Mouse (Mus musculus) gastrocnemius, postnatal 14 days (tissue): ENCODE measurements around the gene Selenbp1. TPM values are rescaled to one million over a fixed set of nuclear protein-coding genes. Genes with fewer than 3 reads are reported as not detected.
A peak's percentile ranks its signal among the peaks of the same experiment; 100 is the strongest.
"Not testable (repeated sequence)": the region's sequence is repeated elsewhere in the genome, so short reads cannot be mapped to it uniquely, and the experiment has no call there.

Source experiments
- DNase-seq: peaks from one replicate; pipeline ENCODE4 v3.0.0; 2021; ENCODE audit warnings: mixed read lengths
- intact Hi-C: fragments of 180-260 bp; cut with DNase I; formaldehyde crosslinking; loops from one replicate; pipeline ENCODE4 v1.15.1; 2025; ENCODE audit warnings: low total_unique reads
- total RNA-seq, 2 experiments: library from RNA; stranded (reverse); gene quantifications; 2 replicates each; pipeline ENCODE4 v1.2.3; 2021

Selenbp1 gene
- total RNA-seq, 2 experiments from 2014 or later: 8.9 to 9.5 TPM

DNA sequence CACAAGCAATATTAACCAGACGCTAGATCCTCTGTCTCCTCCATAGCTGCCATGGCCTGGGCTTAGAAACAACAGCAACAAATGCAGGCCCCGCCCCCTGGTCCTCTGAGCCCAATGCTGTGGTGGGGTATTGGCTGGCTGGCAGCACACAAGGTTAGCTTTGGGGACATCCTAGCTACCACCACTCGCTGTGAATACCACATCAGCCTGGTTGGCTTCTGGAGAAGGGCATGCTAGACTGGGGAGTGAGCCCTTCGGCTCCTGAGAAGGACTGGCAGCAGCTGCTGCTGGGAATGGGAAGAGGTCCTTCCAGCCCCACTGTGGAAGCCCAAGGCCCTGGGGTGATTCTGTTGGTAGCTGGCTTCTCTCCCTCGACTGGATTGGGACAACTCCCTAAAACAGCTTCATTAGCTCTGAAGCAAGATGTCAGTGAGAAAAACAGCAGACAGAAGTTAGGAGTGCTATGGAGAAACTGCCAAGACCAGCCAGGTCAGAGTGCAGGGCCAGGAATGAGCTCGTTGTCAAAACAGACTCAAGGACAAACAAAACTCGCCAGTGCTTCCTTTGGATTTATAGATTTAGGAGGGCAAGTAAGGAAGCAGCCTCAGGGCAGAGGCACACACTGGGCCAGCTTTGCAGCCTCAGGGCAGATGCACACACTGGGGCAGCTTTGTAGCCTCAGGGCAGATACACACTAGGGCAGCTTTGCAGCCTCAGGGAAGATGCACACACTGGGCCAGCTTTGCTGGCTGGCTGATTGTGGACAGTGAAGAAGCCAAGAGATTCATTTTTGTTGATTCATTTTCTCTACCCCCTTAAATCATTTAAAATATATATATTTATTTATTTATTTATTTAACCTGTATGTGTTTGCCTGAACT lies 2.2 kb upstream of the Selenbp1 start:
- intact Hi-C loops: not testable (repeated sequence)

GRCm38 (mm10) chr3:94931427-94932082 lies 1.3 kb upstream of the Selenbp1 start:
- intact Hi-C loops, DNase-seq: not testable (repeated sequence)

More for the DNA sequence above, 2.2 kb upstream of the Selenbp1 start:
- DNase-seq: not testable (repeated sequence)

DNA sequence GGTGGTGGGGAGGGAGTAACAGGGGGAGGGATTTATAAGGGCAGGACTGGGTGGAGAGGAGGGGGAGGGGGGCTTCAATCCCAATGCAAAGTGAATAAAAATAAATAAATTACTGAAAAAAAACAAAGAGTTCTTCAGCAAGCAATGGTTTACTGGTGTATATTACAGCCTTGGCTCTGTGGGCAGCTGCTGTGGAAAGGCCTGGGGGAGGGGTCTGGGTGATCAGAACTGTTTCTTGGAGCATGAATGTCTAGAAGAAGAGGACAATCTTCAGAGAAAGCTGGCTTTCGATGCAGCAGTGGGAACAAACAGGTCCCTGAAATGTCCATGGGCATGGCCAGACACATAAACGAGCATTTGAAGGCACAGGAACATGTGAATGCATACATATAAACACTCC lies 577 bp upstream of the Selenbp1 start:
- DNase-seq, intact Hi-C loops: not testable (repeated sequence)

DNA sequence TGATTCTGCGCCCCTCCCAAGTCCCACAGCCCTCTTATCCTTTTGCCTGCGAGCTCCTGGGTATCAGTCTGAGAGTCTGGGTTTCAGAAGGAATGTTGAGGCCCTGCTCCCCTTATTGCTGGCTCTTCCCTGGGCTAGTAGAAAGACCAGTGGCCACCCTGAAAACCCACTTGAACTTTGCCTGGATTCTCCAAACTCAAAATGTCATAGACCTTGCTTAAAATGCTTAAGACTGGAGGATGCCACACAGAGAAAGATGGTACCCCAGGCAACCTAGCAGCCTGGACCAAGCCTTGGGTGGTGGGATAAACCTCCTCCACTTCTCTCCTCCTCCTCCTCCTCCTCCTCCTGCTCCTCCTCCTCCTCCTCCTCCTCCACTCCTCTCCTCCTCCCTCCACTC lies 748 bp downstream of the Selenbp1 start:
- DNase-seq, intact Hi-C loops: not testable (repeated sequence)

DNA sequence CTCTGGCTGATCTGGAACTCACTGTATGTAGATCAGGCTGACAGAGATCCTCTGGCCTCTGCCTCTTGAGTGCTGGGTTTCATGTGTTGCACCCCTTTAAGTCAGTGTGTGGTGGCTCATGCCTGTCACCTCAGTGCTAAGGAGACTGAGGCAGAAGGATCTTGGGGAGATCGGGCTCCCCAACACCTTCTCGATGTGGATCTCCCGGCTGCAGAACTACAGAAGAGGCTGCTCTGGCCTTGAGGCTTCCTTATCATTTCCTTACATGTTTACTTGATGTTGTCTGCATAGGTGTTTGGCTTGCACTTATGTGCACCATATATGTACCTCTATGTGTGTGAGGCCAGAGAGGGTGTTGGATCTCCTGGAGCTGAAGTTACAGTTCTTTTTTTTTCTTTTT lies 1.7 kb downstream of the Selenbp1 start:
- intact Hi-C loops: not testable (repeated sequence)

DNA sequence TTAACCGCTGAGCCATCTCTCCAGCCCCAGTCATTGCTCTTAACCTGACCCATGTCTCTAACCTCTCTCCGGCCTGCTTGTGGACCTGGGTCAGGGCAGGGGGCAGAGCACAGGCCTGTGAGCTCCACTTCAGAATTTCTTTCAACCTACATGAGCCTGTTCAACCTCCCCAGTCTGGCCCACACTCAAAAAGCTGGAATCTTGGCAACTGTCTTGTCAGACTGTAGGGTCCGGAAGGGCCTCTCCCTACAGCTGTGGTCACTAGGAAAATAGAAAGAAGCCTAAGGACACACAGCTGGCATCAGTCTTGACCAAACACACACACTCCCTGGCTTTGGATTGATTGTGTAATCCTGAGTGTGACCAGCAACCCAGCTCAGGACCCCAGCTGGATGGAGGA lies 2.5 kb downstream of the Selenbp1 start:
- peak; percentile 78 for DNase-seq
- intact Hi-C loops: not testable (repeated sequence)

More for the DNA sequence above, 1.7 kb downstream of the Selenbp1 start:
- DNase-seq: not testable (repeated sequence)

GRCm38 (mm10) chr3:94936147-94936546 lies 3.3 kb downstream of the Selenbp1 start:
- DNase-seq, intact Hi-C loops: not testable (repeated sequence)

DNA sequence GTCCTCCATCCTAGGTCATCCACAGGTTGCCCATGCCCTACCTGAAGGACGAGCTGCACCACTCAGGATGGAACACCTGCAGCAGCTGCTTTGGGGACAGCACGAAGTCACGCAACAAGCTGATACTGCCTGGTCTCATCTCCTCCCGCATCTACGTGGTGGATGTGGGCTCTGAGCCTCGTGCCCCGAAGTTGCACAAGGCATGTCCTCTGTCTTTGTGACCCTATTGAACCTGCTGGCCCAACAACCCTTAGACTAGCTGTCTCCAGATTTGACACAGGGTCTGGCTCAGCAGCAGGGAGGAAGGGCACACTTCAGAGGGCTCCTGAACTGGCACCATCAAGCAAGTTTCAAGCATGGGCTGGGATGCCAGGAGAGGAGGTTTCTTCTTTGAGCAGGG lies 4.3 kb downstream of the Selenbp1 start:
- DNase-seq, intact Hi-C loops: not testable (repeated sequence)

DNA sequence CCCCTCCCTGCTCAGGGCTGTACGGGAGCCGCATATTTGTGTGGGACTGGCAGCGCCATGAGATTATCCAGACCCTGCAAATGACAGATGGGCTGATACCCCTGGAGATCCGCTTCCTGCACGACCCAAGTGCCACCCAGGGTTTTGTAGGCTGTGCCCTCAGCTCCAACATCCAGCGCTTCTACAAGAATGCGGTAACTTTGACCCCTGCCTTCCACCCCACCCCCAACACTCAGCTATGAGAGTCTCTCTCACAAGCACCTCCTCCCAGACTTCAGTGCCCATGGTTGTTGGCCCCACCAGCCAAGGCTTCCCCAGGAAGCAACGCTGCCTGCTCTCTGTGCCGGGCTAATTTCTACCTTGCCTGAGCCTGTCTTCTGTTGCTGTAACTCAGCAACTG lies 7.2 kb downstream of the Selenbp1 start:
- DNase-seq: not testable (repeated sequence)

DNA sequence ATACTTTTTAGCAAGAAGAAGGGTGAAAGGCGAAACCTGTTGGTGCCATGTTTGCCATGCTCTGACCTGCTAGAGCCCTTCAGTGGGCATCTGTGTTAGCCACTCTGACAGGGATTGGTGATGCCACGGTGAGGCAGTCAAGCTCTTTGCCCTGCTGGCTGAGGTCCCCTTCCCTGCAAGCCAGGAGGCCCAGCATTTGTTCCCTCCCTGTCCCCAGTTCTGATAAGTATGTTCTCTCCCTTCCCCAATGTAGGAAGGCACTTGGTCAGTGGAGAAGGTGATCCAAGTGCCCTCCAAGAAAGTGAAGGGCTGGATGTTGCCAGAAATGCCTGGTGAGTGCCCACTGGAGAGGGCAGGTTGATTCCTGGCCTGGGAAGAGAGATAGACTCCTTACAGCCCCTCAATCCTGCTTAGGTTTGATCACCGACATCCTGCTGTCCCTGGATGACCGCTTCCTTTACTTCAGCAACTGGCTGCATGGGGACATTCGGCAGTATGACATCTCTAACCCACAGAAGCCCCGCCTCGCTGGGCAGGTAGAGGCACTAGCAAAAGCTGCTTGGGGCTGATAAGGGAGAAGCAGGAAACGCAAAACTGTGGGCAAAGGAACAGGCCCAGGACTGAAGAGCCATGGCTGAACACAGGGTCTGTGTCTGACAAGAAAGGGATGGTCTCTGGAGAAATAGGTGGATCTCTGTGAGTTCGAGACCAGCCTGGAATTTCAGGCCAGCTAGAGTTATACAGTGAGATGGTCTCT lies 9.5 kb downstream of the Selenbp1 start:
- intact Hi-C loops, DNase-seq: not testable (repeated sequence)

More for the DNA sequence above, 7.2 kb downstream of the Selenbp1 start:
- intact Hi-C loops: not testable (repeated sequence)

- DNase-seq: not testable (repeated sequence)
These were observed 10.8 kb downstream of the Selenbp1 start for GRCm38 (mm10) chr3:94943706-94944105.

DNA sequence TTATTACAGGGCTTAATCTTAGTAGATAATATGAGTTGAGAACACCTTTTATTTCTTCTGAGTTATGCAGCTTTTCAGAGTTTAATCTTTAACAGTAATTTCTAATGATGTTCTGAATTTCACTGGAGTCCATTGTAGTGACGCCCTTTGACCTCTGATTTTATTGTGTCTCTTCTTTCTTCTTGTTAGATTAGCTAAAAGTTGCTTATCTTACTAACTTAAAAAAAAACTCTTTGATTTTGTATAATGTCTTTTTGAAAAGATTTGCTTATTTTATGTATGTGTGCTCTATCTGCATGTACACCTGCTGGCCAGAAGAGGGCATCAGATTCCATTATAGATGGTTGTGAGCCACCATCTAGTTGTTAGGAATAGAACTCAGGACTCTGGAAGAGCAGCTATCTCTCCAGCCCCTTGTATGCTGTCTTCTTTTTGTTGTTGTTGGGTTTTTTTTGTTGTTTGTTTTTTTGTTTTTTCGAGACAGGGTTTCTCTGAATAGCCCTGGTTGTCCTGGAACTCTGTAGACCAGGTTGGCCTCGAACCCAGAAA lies 15.3 kb downstream of the Selenbp1 start:
- no peak for DNase-seq
- intact Hi-C loops: no loop called here

More at GRCm38 (mm10) chr3:94943706-94944105, 10.8 kb downstream of the Selenbp1 start:
- intact Hi-C loops: not testable (repeated sequence)

- intact Hi-C loops: loop anchor here (2.0 kb wide), 1 partner anchor 47 kb away; no protein-coding TSS in a partner anchor
- no peak for DNase-seq
These were observed 16.8 kb downstream of the Selenbp1 start for GRCm38 (mm10) chr3:94949645-94950044.

GRCm38 (mm10) chr3:94952806-94953205 lies 19.9 kb downstream of the Selenbp1 start:
- no peak for DNase-seq
- intact Hi-C loops: no loop called here

DNA sequence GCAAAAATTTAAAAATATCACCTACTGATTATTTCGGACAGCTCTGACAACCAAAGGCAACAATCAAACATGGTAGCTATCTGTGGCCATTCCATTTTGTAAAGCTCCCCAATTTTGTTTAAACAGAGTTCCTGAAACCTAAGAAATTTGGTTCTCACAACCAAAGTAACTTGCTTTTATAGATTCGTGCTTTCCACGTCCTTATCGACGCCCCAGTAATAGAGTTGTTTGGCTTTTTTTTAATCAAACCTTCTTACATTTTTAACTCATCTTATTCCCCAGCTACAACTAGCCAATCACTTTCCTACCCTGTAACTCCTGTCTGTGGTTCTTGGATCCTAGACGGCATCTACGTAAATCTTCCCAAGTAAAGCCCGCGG lies 20.5 kb downstream of the Selenbp1 start:
- DNase-seq: no peak
- intact Hi-C loops: no loop called here

DNA sequence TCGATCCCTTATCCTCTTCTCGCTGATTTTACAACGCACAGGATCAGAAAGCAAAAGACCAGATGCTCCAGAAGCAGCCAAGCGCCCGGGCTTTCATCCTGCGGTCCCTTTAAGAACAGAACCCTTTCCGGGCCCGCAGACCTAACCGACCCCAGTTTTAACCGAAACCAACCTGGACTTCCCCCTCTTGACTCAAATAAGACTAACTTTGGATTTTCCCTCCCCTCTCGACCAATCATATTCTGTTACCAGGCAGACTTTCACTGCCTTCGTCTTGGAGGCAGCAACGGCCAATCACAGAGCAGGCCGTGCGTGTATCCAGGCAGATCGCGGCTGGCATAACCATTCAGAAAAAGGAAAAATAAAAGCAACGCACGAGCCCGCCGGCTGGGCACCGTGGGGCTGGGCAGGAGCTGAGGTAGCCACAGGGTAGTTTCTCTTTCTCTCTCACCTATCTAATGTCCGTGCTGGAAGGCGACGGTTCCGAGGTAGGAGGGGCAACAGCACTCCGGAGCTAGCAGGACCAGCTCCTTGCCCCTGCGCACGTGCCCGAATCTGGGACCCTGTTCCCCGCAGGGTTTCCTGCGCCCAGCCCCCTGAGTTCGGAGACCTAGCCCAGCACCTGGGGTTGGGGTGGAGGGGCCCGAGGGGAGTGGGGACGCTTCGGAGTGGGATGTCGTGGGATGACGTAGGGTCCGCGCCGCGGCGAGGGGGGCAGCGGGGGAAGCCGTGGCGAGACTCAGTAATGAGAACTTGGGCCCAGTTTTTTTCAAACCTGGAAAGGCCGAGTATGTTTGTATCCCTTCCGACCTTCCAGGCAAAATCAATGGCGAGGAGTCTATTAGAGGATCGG lies 21.1 kb downstream of the Selenbp1 start, which contains the start of gene Rfx5:
TSS of gene Rfx5 (plus strand) at position 312 of the 853 bp plus-strand sequence.
- DNase-seq: peak; percentile 87
- intact Hi-C loops: no loop called here

GRCm38 (mm10) chr3:94958295-94958694 lies 25.4 kb downstream of the Selenbp1 start:
- no peak for DNase-seq
- intact Hi-C loops: no loop called here

DNA sequence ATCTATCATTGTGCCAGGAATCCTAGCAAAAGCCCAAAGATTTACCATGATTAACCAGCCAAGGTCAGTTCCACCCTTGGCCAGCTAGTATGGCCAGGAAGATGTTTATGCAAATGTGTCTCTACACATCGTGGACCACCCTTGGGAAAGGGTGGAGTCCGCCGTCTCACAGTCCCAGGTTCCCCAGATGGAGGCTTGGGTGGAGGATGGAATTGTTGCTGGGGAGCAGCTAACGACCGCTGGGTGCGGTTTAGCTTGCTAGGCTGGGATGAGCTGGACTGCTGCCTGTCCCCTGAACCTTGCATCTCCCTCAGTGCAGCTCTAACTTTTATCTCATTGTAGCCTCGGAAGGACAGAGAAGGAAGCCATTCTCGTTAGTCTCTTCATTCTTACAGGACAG lies 27.0 kb downstream of the Selenbp1 start:
- intact Hi-C loops: no loop called here
- peak; percentile 52 for DNase-seq
